Mouse (Mus musculus) heart, postnatal 4 days (tissue): ENCODE results near the gene Celsr1. TPM values are rescaled to one million over a fixed set of nuclear protein-coding genes. Genes with fewer than 3 reads are reported as not detected.
"Not testable (repeated sequence)": the region's sequence is repeated elsewhere in the genome, so short reads cannot be mapped to it uniquely, and the experiment has no call there.

ENCODE experiments used
- DNase-seq: peaks from one replicate; pipeline ENCODE4 v3.0.0; 2021
- total RNA-seq, 2 experiments: library from RNA; stranded (reverse); gene quantifications; 2 replicates each; pipeline ENCODE4 v1.2.3; 2021

Celsr1 gene
- total RNA-seq, 2 experiments from 2014 or later: 20.0 to 21.3 TPM

DNA sequence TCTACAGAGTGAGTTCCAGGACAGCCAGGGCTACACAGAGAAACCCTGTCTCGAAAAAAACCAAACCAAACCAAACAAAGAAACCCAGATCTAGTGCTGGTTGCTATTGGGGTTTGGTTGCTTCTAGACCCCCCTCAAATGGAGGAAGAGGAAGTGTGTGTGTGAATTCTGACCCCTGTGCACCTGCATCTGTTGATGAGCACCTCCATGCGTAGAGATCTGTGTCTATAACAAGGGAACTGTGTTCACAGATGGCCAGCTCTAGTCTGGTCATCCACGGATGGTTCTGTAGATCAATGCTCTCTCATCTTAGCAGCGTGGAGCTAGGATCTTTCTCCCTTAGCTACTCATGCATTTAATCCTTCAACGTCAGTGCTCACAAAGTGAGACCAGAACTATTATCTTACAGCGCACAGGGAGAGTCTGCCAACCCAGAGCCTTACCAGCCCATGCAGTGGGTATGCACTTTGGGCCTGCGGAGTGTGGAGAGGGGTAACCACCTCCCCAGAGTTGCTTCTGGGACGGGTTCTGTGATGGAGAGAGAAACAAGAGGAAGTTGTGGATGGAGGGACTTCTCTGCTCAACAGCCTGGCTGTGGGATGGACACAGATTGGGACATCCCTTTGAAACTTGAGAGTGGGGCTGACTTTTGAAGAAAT lies 30.7 kb upstream of the Celsr1 start:
- DNase-seq: no peak

DNA sequence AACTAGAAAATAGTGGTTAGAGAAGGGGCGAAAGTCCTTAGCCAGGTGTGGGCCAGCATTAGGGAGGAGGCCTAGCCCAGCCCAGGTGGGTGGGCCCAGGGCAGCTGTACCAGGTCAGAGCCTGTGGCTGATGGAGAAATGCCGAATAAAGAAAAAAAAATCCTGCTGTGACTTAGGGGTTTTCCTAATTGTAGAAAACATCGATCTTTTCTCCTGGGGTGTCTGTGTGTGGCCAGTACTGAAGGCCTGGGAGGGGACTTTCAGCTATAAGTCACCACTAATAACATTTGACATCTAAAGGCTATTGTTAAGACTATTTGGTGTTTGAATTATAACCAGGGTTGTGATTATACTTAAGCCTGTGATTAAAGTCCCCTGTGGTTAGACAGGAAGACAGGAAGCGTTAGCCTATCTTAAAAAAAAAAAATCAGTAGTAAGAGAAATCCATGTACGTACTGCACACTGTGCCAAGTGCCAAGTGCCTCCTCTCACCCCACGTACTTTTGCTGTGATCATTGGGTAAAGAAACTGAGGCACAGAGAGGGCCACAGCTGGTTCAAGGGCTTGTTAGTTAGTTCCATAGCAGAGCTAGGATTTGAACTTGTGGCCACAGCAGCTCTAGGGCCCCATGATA lies 28.4 kb upstream of the Celsr1 start:
- peak; percentile 4 for DNase-seq

DNA sequence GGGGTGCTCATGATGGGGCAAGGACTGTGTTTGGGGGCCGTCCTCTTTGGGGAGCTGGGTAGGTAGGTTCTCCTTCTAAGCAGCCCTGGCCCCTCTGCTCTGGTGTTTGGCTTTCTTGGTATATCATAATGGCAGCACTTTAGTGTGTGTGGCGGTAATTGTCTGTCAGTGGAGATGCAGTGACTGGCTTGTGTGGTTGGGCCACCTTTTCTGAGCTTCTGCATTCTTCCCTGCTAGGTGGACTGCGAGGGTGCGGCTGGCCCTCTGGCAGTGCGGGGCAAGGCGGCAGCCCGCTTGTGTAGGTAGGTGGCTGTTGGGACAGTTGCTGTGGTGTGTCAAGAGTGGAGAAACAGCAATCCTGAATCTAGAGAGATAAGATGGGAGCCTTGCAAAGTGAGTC lies 27.6 kb upstream of the Celsr1 start:
- DNase-seq: peak; percentile 6

DNA sequence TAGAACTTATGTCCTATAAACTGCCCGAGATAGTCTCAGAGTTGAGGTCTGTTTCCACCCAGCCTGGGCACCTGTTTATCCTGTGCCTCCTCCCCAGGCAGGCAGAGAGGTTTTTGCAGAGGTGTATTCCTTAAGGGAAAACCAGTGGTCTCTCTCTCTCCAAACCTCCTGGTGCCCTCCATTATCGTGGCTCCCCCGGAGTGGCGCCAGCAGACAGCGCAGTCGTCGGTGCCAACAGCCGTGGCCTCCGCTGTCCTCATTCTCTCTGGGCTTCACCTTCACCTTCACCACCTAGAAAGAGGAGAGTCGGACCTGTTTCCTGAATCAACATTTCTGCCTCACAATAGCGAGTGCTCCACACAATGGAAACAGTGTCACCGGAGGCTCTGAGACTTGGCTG lies 27.0 kb upstream of the Celsr1 start:
- peak; percentile 26 for DNase-seq

DNA sequence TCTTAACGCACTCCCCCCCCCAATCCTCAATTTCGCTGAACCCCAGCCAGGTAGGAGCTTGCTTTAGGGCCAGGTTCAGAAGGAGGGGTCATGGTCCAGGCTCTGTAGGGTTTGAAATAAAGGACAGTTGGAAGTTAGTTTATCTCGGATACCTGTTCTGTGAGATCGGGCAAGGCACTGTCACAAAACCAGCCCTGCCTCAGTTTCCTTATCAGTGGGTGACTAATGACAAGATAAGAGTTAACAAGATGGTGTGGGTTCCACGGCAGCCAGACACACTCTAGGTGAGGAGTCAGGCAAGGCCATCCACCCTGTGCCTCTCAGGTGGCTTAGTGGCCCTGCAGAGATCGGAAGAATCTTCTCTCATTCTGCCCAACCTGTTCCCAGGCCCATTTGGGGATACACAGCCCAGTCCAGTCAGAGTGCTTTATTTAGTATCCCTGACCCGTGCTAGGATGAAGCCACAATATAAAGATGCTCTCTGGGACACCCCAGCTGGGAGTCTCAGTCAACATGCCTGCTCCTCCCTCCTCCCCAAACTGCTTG lies 26.3 kb upstream of the Celsr1 start:
- DNase-seq: peak; percentile 6

DNA sequence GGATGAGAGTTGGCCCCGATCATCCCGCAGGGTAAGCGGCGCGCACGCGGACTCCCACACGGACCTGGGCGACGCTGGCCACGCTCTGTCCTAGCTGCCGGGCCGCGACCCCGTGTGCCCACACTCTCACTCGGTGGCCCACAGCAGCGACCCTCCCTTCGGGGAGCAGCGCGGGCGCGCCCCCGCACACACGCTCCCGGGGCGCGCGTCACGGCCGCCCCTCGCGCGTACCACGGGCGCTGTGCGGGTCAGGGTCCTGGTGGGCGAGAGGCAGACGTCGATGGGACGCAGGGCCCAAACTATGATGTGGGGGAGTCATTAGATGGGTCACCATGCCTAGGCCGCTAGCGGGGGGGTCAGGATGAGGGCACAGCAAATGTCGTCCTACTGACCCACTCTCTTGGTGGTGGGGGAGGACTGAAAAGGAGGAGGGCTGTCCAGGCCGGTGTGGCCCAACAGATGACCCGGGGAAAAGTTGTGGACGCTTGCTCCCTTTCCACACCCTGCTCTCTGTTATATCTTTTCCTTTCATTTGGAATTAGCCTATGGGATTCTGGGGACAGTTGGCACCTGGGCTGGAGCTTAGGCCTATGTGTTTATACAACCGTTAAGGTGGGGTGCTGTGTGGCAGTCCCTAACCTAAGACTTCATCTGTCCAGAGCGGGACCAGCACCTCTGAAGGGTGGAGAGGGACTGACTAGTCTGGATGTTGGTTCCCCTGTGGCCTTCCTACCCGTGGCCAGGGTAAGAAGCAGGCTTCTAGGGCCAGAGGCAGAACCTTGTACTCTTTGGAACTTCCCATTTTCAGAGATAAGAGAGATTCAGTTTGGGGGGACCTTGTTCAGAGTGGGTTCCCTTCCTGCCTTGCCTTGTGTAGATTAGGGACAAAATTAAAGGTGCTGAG lies 25.6 kb upstream of the Celsr1 start:
- peak; percentile 47 for DNase-seq

DNA sequence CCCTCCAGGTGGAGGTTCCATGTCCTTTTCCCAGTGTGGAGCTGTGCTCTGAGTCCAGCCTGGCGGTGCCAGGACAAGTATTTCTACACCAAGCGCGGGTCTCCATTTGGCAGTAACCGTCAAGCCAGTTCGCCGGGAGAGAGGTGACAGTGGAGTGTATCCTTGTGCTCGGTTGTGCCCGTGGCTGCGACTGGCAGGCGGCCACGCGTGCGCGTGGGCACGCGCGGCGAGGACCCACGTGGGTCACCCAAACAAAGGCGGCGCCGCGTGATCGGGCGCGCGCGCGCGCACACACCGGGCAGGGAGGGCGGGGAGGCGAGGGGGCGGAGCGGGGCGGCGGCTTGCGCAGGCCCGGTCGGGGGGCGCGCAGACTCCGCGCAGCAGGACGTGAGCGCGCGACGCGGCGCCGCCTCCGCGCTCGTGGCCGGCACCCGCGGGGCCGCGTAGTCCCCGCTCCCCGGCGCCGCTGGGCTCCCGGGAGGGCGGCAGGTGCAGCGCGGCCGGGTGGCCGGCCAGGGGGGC lies 24.9 kb upstream of the Celsr1 start:
- peak; percentile 89 for DNase-seq

DNA sequence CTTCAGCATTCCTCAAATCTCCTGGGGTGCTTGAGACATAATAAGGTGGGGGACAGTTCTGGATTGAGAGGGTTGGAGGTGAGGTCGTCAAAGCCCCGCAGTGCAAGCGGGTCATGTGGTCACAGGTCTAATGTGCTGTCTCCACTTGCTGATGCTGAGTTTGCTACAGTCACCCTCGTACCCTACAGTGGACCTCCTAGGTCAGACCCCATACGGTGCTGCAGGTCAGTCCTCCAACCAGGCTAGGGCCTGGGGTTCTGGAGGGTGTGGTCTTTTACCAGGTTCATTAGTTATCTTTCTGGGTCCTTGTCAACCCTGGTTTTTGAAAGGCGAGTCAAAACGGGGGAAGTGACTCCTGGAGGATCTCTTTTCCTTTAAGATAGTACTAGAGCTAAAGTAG lies 24.3 kb upstream of the Celsr1 start:
- DNase-seq: peak; percentile 13

DNA sequence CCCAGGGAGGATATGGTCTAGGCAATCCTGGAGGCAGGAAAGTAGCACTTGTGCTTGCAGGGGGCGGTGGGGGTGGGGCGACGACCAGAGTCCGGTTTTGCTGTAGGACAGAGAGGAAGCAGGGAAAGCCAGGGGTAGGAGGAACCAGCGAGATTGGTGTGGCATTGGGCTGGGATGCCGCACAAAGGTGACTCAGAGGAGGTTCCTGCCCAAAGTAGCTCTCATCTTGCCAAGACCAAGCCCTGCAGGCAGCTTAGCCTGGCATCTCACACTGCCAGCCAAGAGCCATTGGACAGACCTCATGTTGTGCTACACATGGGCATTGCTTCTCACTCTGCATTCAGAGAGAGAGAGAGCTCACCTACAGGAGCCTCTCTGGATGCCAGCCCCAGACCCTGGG lies 23.8 kb upstream of the Celsr1 start, which contains the start of gene Gramd4:
Gramd4 (plus strand) TSS at position 283 of the 400 bp plus-strand sequence.
- peak; percentile 44 for DNase-seq

DNA sequence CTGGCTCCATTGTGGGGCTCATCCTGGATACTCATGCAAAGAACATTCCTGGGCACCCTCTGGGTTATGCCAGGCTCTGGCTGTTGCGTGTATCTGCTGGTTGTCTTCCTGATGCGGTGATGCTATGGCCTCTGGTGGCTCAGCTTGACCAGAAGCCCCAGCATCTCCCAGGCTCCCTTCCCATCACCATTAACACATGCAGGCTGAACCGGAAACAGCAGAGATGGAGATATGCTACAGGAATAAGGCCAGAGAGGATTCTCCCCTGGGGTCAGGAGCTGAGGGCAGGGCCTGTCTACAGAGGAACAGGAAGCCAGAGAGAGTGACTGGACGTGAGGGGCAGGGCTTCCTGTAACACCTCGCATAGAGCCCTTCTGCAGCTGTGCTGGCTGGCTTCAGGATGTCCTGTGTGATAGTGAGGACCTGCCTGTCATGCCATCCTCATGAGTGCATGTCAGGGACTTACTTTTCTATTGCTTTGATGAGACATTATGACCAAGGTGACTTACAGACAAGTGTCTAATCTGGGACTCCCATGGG lies 22.7 kb upstream of the Celsr1 start:
- DNase-seq: peak; percentile 35

DNA sequence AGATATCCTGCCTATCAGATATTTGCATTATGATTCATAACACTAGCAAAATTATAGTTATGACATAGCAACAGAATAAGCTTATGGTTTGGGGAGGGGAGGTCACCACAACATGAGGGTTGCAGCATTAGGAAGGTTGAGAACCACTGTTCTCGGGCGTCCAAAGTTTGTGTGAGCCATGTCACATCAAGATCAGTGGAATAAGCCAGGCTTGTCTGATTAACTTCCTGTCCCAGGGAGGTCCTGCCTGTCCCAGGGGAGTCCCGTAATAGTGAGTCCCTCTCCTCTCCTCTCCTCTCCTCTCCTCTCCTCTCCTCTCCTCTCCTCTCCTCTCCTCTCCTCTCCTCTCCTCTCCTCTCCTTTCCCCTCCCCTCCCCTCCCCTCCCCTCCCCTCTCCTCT lies 21.3 kb upstream of the Celsr1 start:
- DNase-seq: not testable (repeated sequence)

DNA sequence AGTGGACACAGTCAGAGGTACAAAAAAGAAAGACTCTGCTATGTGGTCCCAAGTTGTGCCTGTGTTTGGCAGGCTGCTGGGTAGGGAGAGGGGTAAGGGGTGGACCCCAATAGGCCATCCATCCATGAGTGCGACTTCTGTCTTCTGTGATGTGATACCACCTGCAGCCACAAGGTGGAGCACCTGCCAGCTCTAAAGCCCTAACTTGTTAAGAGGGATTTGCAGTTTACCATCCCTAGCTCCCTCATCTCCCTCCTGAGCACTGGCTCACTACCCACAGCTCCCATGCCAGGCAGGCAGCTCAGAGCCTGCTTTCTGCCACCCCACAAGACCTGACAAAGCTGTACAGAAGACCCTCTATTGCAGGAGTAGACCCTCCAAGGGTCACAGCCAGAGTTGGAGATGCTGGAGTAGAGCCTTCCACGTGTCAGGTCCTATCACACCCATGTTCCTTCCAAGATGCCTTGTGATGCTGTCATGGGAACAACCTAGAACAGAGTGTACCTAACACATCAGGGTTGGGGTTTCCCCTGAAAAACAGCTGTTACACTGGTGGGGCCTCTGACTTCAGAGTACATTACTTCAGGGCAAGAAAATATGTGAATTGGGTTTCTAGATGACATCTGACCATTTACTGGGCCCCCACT lies 20.4 kb upstream of the Celsr1 start:
- peak; percentile 90 for DNase-seq

DNA sequence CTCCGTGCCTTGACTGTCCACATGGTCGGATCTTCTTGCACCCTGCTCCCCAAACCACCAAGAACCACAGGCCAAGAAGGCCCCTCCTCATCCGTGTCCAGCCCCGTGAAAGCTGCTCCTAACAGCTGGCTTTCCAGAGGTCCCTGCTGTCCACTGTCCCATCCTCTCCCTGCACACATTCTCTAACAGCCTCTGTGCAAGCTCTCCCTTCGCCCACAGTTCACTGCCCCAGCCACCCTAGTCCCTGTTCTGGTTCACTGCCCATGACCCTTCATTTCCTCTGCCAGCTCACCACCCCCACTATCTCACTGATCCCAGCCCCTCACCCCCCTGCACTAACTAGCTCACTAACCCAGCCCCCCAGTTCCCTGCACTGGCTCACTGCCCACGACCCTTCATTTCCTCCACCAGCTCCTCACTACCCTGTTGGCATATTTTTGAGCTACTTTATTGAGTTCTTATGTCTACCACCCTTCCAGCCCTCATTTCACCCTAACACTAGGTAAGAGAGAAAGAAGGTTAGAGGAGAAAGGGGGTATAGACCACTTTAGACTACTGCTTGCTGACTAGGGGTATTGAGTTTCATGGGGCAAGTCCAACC lies 18.4 kb upstream of the Celsr1 start:
- DNase-seq: peak; percentile 6

DNA sequence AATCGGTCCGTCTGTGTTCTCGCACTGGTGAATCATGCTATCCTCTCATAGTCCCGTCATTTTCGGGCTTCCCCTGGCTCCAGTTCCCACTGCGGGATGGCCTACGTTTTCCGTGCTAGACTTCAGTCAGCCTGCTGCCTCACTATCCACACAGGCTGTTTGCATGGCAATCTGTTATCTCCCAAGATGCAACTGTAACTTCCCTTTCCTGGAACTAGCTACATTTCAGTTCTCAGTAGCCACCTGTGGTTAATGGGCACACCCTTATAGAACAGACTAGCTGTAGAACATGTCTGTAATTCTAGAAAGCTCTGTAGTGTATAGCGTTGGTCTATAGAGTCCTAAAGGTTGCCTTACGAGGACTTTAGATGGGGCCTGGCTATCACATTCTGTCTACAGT lies 17.6 kb upstream of the Celsr1 start:
- DNase-seq: peak; percentile 4

DNA sequence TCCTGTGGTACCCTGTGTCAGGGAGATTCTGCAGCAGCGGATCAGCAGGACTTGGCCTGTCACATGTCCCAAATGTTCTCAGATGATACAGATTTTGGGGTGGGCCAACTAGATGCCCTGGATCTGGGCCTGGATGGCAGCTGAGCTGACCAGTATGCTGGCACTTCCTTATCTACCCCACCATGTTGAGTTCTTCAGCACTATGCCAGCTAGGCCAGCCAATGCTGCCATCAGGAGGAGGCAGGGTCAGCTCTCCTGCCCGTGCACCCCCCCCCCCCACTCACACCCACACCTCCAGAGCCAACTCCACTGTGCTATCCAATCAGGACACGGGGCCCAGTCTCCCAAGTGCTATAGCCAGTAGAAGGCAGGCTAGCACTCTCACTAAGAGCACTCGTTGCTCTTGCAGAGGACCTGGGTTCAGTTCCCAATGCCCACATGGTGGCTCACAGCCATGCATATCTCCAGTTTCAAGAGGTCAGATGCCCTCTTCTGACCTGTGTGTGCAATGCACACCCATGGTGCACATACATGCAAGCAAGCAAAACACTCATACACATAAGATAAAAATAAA lies 16.7 kb upstream of the Celsr1 start:
- DNase-seq: peak; percentile 28

DNA sequence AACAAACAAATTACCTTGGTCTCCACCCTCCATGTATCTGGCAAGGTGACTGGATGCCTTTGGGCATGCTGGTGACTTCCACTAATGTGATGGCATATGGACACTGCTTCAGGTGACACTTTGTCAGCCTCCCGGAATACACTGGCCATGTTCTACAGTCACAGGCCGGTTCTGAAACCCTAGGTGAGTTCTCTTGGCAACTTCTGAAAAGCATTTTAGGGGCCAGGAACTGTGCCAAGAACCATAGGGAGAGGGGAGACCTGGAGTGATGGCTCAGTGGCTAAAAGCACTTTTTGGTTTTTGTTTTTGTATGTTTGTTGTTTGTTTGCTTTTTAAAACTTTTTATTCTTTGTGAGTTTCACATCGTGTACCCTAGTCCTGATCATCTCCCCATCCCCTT lies 15.9 kb upstream of the Celsr1 start:
- no peak for DNase-seq

DNA sequence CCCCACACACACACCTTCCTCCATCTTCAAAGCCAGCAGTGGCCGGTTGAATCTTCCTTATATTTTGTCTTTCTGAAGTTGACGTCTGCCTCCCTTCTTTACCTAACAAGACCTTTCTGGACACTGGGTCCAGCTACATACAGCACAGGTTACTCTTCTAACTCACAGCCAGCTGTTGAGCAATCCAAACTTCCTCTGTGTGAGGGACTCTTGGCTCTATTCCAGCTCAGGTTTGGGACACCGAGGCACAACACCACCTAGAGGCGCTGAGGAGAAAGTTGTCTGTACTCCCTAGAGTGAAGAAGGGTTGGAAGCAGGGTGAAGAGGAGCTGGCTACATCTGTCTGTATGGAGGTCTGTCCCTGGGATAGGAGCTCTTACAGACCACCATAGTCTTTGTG lies 8.8 kb upstream of the Celsr1 start:
- DNase-seq: no peak

DNA sequence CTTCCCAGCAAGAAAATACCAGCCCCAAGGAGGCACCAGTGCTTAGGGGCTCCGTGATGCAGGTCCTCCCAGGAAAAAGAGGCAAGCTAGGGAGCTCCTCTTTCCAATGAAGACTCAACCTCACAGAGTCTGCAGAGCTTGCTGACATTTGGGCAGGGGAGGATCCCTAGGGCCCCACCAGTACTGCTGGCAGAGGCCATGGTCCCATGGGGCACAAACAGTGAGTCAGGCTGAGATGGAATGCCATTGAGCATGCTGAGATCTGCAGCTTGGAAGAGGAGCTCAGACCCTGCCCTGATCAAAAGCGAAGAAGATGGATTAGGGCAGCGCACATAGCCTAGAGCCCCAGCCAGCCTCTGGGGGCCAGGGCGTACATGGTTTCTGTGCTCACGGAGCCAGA lies 7.8 kb upstream of the Celsr1 start:
- no peak for DNase-seq

DNA sequence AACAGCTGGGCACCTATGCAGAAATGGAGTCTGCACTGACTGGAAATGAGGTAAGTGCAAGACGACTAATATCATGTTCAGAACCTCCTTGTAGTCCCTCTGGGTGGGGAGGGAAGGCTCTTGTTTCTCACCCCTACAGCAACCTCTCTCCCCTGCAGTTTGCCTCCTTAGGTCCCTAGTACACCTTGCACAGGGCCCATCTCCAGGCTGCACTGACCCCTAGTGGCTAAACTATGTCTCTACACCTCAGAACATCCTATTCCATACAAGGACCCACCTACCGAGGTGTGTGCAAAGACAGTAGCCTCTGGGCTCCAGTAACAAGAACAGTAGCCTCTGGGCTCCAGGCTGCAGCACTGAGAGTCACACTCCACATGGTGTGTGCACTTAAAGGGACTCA lies 5.2 kb upstream of the Celsr1 start:
- DNase-seq: peak; percentile 83

DNA sequence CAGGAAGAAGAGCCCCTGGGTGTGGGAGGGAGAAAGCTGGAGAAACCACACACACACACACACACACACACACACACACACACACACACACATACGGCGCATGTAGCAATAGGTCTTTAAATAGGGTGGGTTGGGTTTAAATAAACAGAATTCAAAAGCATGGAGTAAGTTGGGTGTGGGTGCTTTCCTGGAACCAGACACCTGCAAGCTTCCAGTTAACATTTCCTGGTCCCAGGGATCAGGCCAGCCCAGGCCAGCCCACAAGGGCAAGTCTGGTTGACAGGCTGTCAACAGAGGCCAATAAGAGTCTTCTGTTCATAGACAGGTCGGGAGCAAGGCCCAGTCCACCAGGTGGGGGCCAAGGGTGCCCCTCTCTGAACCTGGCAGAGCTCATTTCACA lies 2.3 kb upstream of the Celsr1 start:
- no peak for DNase-seq

DNA sequence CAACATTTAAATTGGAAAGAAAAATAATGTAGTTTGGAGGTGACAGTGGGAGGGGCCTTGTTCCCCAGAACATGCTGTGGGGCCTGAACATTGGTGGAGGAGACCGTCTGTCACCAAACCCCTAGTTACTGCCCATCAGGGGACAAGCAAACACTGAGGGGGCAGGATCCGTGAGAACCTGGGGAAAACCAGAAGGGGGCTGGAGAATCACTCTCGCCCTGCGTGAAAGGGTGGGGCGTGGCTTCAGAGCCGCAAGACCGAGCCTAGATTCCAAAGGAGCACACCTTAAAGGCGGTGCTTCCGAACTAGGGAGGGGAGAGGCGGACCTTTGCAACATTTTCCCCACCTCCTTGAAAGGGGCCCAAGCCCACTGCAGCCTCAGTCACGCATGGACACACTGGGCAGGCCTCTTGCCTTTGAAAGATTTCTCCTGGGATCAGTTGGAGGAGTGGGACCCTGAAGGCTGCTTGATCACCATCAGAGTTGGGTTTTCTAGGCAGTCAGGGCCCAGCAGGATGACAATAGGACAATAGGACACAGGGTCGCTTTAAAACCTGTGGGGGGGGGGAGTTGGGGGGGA lies 1.3 kb upstream of the Celsr1 start:
- DNase-seq: no peak
